Mouse (Mus musculus): ENCODE data around the gene Slc29a1. TPM values are rescaled to one million over a fixed set of nuclear protein-coding genes. Genes with fewer than 3 reads are reported as not detected.

Slc29a1 gene
- polyA plus RNA-seq, 1 experiment from 2014 or later: 116 TPM

DNA sequence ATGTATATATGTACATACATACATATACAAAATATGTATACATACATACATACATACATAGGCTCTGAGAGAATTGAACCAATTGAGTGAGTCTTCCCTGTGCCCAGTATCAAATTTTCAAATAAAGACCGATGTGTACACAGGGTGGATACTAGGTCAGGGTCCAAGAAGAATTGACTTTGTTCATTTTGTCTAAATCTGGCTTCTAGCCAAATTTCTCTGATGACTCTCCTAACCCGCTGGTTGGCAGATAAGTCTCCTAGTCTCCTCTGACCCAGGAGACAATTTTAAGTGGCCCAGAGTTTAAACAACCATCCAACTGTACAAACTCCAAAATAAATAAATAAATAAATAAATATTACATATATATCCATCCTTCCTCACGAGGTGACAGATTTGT, 515 bp downstream of the Slc29a1 start:
- no peak for ATAC-seq (ENCODE audit: low FRiP score, low TSS enrichment)
- peaks cover 9% of the 10 kb centered on the region; the same call in 1 of the 2 replicates for H3K27me3 ChIP-seq (ENCODE audit: insufficient read depth, low read length)
- H3K9me3 ChIP-seq (ENCODE audit: low read length): no peaks in the 10 kb centered on the region
- peak overlapping the region; percentile 44 for H3K4me3 ChIP-seq (ENCODE audit: low read length)
- no peak overlapping the region; the same call in 1 of the 2 replicates for H3K9ac ChIP-seq (replicated peaks; ENCODE audit: low read length)
- H3K4me2 ChIP-seq (replicated peaks; ENCODE audit: low read depth, low read length): peak overlapping the region; percentile 80
- WGBS: 43% methylated on average over 3 of the region's 3 CpGs
- H3K4me1 ChIP-seq (ENCODE audit: insufficient read depth, low read length): peaks cover 61% of the 10 kb centered on the region
- H3K27ac ChIP-seq (ENCODE audit: low read length): no peak overlapping the region; the same call in 1 of the 2 replicates
- H3K36me3 ChIP-seq (ENCODE audit: insufficient read depth, low read length): no peaks in the 10 kb centered on the region

DNA sequence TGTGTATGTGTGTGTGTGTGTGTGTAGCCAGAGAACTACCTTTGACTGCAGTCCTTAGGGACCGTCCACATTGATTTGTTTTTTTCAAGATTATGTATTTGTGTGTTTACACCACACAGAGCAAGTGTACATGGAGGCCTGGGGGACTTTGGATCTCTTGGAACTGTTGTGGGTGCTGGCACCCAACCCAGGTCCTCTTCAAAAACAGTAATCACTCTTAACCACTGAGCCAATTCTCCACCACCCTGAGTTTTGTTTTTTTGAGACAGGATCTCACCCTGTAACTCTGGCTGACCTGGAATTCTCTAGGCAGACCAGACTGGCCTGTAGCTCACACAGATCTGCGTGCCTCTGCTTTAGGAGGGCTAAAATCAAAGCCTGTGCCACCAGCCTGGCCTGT, 1.0 kb downstream of the Slc29a1 start:
- H3K4me3 ChIP-seq (ENCODE audit: low read length): no peak overlapping the region
- H3K27me3 ChIP-seq (ENCODE audit: insufficient read depth, low read length): peaks cover 9% of the 10 kb centered on the region; the same call in 1 of the 2 replicates
- peaks cover 66% of the 10 kb centered on the region for H3K4me1 ChIP-seq (ENCODE audit: insufficient read depth, low read length)
- 93% methylated on average over 2 of the region's 2 CpGs for WGBS
- no peak for ATAC-seq (ENCODE audit: low FRiP score, low TSS enrichment)
- no peak overlapping the region for H3K27ac ChIP-seq (ENCODE audit: low read length)
- no peak overlapping the region for H3K4me2 ChIP-seq (replicated peaks; ENCODE audit: low read depth, low read length)
- no peak overlapping the region for H3K9ac ChIP-seq (replicated peaks; ENCODE audit: low read length)
- no peaks in the 10 kb centered on the region for H3K9me3 ChIP-seq (ENCODE audit: low read length)
- no peaks in the 10 kb centered on the region for H3K36me3 ChIP-seq (ENCODE audit: insufficient read depth, low read length)

DNA sequence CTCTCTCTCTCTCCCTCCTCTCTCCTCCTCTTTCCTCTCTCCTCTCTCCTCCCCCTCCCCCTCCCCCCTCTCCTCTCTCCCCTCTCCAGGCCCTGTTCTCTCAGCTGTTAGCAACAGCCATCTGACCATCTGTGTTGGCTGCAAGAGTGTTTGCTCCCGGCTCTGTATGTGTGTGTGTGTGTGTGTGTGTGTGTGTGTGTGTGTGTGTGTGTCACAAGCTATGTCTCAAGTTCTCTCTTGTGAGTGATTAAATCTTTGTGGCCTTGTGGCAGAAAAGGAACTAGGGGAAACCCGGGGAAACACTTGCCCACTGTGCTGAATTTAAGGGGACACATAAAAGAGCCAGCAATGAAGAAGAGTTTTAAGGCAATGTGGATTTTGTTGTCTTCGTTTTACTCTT, 1.6 kb downstream of the Slc29a1 start:
- ATAC-seq (ENCODE audit: low FRiP score, low TSS enrichment): no peak
- Histone ChIP-seq H3K9ac (replicated peaks; ENCODE audit: low read length) (no peak overlapping the region), H3K4me3 (ENCODE audit: low read length) (no peak overlapping the region), H3K4me1 (ENCODE audit: insufficient read depth, low read length) (peaks cover 72% of the 10 kb centered on the region), H3K27me3 (ENCODE audit: insufficient read depth, low read length) (peaks cover 9% of the 10 kb centered on the region; the same call in 1 of the 2 replicates), H3K4me2 (replicated peaks; ENCODE audit: low read depth, low read length) (no peak overlapping the region), H3K36me3 (ENCODE audit: insufficient read depth, low read length) (no peaks in the 10 kb centered on the region), H3K9me3 (ENCODE audit: low read length) (no peaks in the 10 kb centered on the region), H3K27ac (ENCODE audit: low read length) (no peak overlapping the region)
- 39% methylated on average over 3 of the region's 3 CpGs for WGBS

DNA sequence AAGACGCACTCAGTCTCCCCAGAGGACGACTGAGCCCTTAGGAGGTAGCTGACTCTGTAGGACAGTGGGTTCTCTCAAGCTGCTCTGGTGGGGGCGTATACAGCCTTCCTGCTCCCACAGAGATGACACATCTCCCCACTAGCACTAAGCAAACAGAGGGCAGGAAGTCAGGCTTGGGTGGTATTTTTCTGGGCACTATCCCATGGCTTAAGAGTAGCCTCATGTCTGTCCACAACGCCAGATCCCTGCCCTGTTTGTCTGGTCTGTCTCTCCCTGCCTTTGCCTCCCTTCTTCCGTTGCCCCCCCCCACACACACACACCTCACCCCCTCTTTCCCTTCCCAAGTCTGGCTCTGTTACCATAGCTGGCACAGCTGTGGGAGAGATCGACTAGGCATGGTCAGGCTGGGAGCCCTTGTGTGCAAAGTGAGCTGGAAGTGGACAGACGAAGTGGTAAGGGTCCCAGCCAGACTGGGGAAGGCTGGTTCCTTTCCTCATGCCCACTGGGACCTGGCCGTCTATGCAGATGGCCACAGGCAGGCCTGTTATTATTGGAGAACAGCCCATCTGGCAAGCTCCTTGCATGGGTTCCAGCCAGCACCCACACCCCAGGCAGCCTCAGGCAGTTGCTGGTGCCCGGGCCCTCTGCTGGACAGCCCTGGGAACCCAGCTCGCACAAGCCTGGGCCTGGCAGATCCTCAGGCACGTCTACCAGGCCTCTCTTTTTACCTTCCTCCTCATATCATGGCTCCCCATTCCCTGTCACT, 2.6 kb downstream of the Slc29a1 start:
- no peak overlapping the region for H3K9ac ChIP-seq (replicated peaks; ENCODE audit: low read length)
- peaks cover 9% of the 10 kb centered on the region; the same call in 1 of the 2 replicates for H3K27me3 ChIP-seq (ENCODE audit: insufficient read depth, low read length)
- no peak overlapping the region for H3K27ac ChIP-seq (ENCODE audit: low read length)
- peak; percentile 16; the same call in 1 of the 2 replicates for ATAC-seq (ENCODE audit: low FRiP score, low TSS enrichment)
- peaks cover 77% of the 10 kb centered on the region for H3K4me1 ChIP-seq (ENCODE audit: insufficient read depth, low read length)
- H3K4me3 ChIP-seq (ENCODE audit: low read length): no peak overlapping the region
- H3K9me3 ChIP-seq (ENCODE audit: low read length): no peaks in the 10 kb centered on the region
- no peaks in the 10 kb centered on the region for H3K36me3 ChIP-seq (ENCODE audit: insufficient read depth, low read length)
- 38% methylated on average over 11 of the region's 11 CpGs for WGBS
- H3K4me2 ChIP-seq (replicated peaks; ENCODE audit: low read depth, low read length): no peak overlapping the region

DNA sequence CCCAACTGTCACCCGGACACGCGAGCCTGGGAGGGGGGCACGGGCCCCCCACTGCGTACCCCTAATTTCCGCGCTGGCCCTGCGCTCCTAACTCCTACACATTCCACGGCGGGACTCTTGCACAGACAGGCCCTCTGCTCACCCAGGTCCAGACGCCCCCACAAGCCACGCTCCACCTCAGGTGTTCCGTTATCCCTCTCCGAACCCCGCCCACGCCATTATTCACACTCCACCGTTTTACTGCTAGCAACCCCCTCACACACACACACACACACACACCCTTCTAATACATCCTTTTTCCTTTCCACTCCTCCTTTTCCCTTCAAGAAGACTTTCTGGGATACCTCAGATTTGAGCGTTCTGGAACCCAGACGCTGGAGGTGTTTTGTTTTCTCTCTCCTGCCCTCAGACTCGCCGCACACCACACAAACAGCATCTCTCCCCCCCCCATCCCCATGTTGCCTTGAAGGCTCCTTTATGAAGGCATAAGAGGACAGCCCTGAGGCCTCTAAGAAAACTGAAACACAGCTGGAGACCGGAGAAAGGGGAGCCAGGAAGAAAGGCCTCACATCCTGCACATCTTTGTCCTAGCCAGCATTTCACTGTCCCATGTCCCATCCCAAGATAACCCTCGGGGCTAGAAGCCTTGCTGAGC, 3.5 kb downstream of the Slc29a1 start:
- peaks cover 73% of the 10 kb centered on the region for H3K4me1 ChIP-seq (ENCODE audit: insufficient read depth, low read length)
- peaks cover 6% of the 10 kb centered on the region; the same call in 1 of the 2 replicates for H3K27me3 ChIP-seq (ENCODE audit: insufficient read depth, low read length)
- ATAC-seq (ENCODE audit: low FRiP score, low TSS enrichment): peak; percentile 17
- peak overlapping the region; percentile 70 for H3K4me3 ChIP-seq (ENCODE audit: low read length)
- H3K36me3 ChIP-seq (ENCODE audit: insufficient read depth, low read length): no peaks in the 10 kb centered on the region
- WGBS: 4% methylated on average over 23 of the region's 23 CpGs
- peak overlapping the region; percentile 82 for H3K9ac ChIP-seq (replicated peaks; ENCODE audit: low read length)
- no peaks in the 10 kb centered on the region for H3K9me3 ChIP-seq (ENCODE audit: low read length)
- peak overlapping the region; percentile 100 for H3K4me2 ChIP-seq (replicated peaks; ENCODE audit: low read depth, low read length)
- peak overlapping the region; percentile 50; the same call in 1 of the 2 replicates for H3K27ac ChIP-seq (ENCODE audit: low read length)

DNA sequence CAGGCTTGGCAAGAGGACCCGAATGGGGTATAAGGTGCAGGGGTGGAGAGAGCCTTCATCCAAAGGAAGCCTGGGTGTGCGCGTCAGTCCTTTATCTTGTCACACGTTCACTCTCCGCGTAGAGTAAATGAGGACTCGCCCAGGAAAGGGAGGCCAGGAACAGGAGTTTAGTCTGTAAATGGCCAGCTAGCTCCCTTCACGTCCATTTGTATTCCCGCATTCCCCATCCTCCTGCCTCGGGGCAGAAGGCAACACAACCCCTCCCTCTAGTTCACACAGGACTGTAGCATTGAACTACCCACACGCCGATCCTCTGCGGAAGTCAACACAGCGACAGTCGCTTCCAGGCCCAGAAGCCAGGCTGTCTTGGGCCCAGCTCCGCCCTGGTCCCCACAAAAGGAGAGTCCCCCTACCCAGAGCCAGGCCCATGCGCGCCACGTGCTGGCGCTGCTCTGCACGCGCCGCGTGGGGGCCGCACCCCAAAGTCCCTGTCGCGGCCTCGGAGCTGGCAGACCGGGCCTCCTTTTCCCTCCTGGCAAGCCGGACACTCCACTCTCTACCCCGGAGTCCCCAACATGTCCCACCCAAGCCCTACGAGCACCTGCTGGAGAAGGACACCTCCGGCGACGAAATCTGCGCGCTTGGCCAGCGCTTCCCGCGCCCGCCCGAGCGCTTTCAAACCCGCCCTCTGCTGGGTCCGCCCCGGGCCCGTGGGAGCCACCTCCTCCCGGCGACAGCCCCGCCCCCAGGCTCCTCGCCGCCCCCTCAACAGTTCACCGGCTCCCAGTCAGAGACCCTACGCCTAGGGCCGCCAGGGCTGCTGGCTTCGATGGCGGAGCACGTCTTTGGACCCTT, 4.3 kb downstream of the Slc29a1 start:
- Histone ChIP-seq H3K9ac (replicated peaks; ENCODE audit: low read length) (peak overlapping the region; percentile 82), H3K9me3 (ENCODE audit: low read length) (no peaks in the 10 kb centered on the region), H3K4me3 (ENCODE audit: low read length) (peak overlapping the region; percentile 70), H3K4me2 (replicated peaks; ENCODE audit: low read depth, low read length) (peak overlapping the region; percentile 100), H3K36me3 (ENCODE audit: insufficient read depth, low read length) (0 out of 2 replicates have a peak, but pooled peaks cover 3% of the 10 kb centered on the region), H3K27ac (ENCODE audit: low read length) (peak overlapping the region; percentile 50; the same call in 1 of the 2 replicates), H3K27me3 (ENCODE audit: insufficient read depth, low read length) (peaks cover 1% of the 10 kb centered on the region; the same call in 1 of the 2 replicates), H3K4me1 (ENCODE audit: insufficient read depth, low read length) (peaks cover 71% of the 10 kb centered on the region)
- peak; percentile 78 for ATAC-seq (ENCODE audit: low FRiP score, low TSS enrichment)
- under 1% methylated on average over 53 of the region's 58 CpGs for WGBS

DNA sequence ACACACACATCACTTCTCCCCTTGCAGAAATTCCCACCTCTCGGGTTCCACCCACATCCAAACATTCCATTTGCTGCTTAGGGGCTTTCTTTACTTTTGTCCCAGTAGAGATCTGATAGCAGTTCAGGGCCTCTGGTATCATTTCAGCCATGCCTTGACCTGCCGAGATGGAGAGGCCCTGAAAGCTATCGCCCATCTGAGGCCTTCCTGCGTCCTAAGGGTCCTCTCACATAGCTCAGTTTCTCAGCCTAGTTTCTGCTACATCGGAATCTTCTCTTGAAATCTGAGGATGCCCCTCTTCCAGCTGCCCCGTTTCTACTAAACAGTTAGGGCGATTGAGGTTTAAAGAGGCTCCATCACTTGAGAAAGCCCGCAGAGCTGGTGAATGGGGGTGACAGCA, 5.2 kb downstream of the Slc29a1 start:
- WGBS: 34% methylated on average over 8 of the region's 8 CpGs
- Histone ChIP-seq H3K4me3 (ENCODE audit: low read length) (peak overlapping the region; percentile 70), H3K9me3 (ENCODE audit: low read length) (no peaks in the 10 kb centered on the region), H3K36me3 (ENCODE audit: insufficient read depth, low read length) (peaks cover 8% of the 10 kb centered on the region; the same call in 1 of the 2 replicates), H3K9ac (replicated peaks; ENCODE audit: low read length) (peak overlapping the region; percentile 82; the same call in 1 of the 2 replicates), H3K4me2 (replicated peaks; ENCODE audit: low read depth, low read length) (peak overlapping the region; percentile 100), H3K4me1 (ENCODE audit: insufficient read depth, low read length) (peaks cover 62% of the 10 kb centered on the region), H3K27me3 (ENCODE audit: insufficient read depth, low read length) (no peaks in the 10 kb centered on the region), H3K27ac (ENCODE audit: low read length) (no peak overlapping the region)
- no peak for ATAC-seq (ENCODE audit: low FRiP score, low TSS enrichment)

DNA sequence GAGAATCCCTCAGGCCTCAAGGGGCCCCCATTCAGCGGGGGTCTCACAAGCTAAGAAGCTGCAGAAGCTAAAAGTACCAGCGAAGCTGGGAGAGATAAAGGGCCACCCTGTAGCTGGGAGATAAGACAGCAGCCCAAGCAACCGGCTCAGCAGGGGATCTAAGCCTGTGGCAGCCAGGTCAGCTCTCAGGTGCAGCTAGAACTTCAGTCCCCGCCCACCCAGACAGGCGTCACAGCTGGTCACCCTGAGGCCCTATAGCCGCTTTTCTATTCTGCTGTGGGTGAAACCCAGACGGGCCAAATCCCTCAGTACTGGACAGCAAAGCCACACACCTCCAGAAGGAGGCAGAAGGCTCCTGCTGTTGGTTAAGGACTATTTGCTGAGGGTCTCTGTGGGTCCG, 5.9 kb downstream of the Slc29a1 start:
- peaks cover 58% of the 10 kb centered on the region for H3K4me1 ChIP-seq (ENCODE audit: insufficient read depth, low read length)
- ATAC-seq (ENCODE audit: low FRiP score, low TSS enrichment): no peak
- H3K9ac ChIP-seq (replicated peaks; ENCODE audit: low read length): peak overlapping the region; percentile 56; the same call in 1 of the 2 replicates
- peak overlapping the region; percentile 100 for H3K4me2 ChIP-seq (replicated peaks; ENCODE audit: low read depth, low read length)
- peak overlapping the region; percentile 11 for H3K4me3 ChIP-seq (ENCODE audit: low read length)
- 40% methylated on average over 8 of the region's 8 CpGs for WGBS
- peak overlapping the region; percentile 66; the same call in 1 of the 2 replicates for H3K27ac ChIP-seq (ENCODE audit: low read length)
- H3K27me3 ChIP-seq (ENCODE audit: insufficient read depth, low read length): no peaks in the 10 kb centered on the region
- H3K9me3 ChIP-seq (ENCODE audit: low read length): no peaks in the 10 kb centered on the region
- H3K36me3 ChIP-seq (ENCODE audit: insufficient read depth, low read length): peaks cover 16% of the 10 kb centered on the region
